Mouse (Mus musculus) midbrain, postnatal 0 days (tissue): ENCODE measurements at regions not wholly inside any gene's neighbourhood (a gene's known extent, or its start where the extent isn't known, plus 50 kb on each side); places are given as distances from the start of the nearest gene placed in this dataset.

Experiments
- ATAC-seq: fragments of 200-750 bp; cut with Nextera tagmentation; 2 replicates; pipeline ENCODE4 v1.8.0; 2017; ENCODE audit warnings: moderate number of reproducible peaks, mild to moderate bottlenecking, moderate TSS enrichment, moderate library complexity; ENCODE audit not compliant: low FRiP score
- DNase-seq: peaks from one replicate; pipeline ENCODE4 v3.0.0-alpha.2; 2015; ENCODE audit warnings: low spot score
- H3K27ac ChIP-seq: fragments of 300-500 bp; sonication (generic); 2 replicates; pipeline ENCODE4 v1.5.1; 2014; ENCODE audit warnings: low read depth, mild to moderate bottlenecking, low read length, mixed read lengths
- H3K27me3 ChIP-seq: fragments of 300-500 bp; sonication (generic); 2 replicates; pipeline ENCODE4 v1.6.1; 2014; ENCODE audit warnings: low read length, control low read depth, mixed read lengths; ENCODE audit not compliant: insufficient read depth
- H3K36me3 ChIP-seq: fragments of 300-500 bp; sonication (generic); 2 replicates; pipeline ENCODE4 v1.6.1; 2014; ENCODE audit warnings: low read length, control low read depth, mixed read lengths; ENCODE audit not compliant: insufficient read depth
- H3K4me1 ChIP-seq: fragments of 300-500 bp; sonication (generic); 2 replicates; pipeline ENCODE4 v1.6.1; 2014; ENCODE audit warnings: mild to moderate bottlenecking, control low read depth, antibody characterized with exemption, low read length, mixed read lengths; ENCODE audit not compliant: insufficient read depth
- H3K4me2 ChIP-seq: fragments of 300-500 bp; sonication (generic); 2 replicates; pipeline ENCODE4 v1.6.1; 2014; ENCODE audit warnings: low read depth, mild to moderate bottlenecking, low read length, mixed read lengths; ENCODE audit not compliant: poor library complexity, severe bottlenecking
- H3K4me3 ChIP-seq: fragments of 300-500 bp; sonication (generic); 2 replicates; pipeline ENCODE4 v1.5.1; 2014; ENCODE audit warnings: low read depth, mild to moderate bottlenecking, low read length, moderate library complexity
- H3K9ac ChIP-seq: fragments of 300-500 bp; sonication (generic); replicated peaks from 2 replicates; pipeline ENCODE4 v1.6.1; 2014; ENCODE audit warnings: mild to moderate bottlenecking, low read length, moderate library complexity, mixed read lengths; ENCODE audit not compliant: poor library complexity, severe bottlenecking
- H3K9me3 ChIP-seq: fragments of 300-500 bp; sonication (generic); 2 replicates; pipeline ENCODE4 v1.6.1; 2016; ENCODE audit warnings: low read length, control low read depth
- CTCF ChIP-seq: IDR thresholded peaks from 2 replicates; pipeline ENCODE4 v1.5.1; 2016; ENCODE audit warnings: antibody characterized with exemption, mild to moderate bottlenecking
- WGBS: fragments of 180-500 bp; shearing (Covaris S2); extraction: QIAGEN DNeasy Blood & Tissue Kit; methylation state at CpG from one replicate; pipeline ENCODE4 v1.1.7; 2014; 5-methylcytosine and 5-hydroxymethylcytosine counted together

- Histone ChIP-seq H3K27ac (no peak overlapping the region), H3K4me2 (no peak overlapping the region), H3K27me3 (no peaks in the 10 kb centered on the region), H3K36me3 (no peaks in the 10 kb centered on the region), H3K9me3 (no peaks in the 10 kb centered on the region), H3K4me3 (no peak overlapping the region), H3K9ac (no peak overlapping the region), H3K4me1 (no peaks in the 10 kb centered on the region)
- ATAC-seq (no peak), DNase-seq (no peak)
- 30% methylated on average over 5 of the region's 5 CpGs for WGBS
- no peak for TF ChIP-seq CTCF
Measured at GRCm38 (mm10) chr3:21840751-21841488, 235.5 kb upstream of the Tbl1xr1 start.

- Histone ChIP-seq H3K9me3 (no peaks in the 10 kb centered on the region), H3K9ac (no peak overlapping the region), H3K4me3 (no peak overlapping the region), H3K4me2 (no peak overlapping the region), H3K36me3 (no peaks in the 10 kb centered on the region), H3K4me1 (no peaks in the 10 kb centered on the region), H3K27me3 (no peaks in the 10 kb centered on the region), H3K27ac (no peak overlapping the region)
- no peak for TF ChIP-seq CTCF
- ATAC-seq (no peak), DNase-seq (no peak)
- whole genome bisulfite sequencing: 37% methylated on average over 1 of the region's 1 CpGs
Measured at GRCm38 (mm10) chr3:21841506-21841905, 234.9 kb upstream of the Tbl1xr1 start.

- no peak for TF ChIP-seq CTCF
- H3K27ac ChIP-seq: no peak overlapping the region
- 42% methylated on average over 10 of the region's 10 CpGs for WGBS
- no peaks in the 10 kb centered on the region for H3K36me3 ChIP-seq
- H3K4me1 ChIP-seq: no peaks in the 10 kb centered on the region
- H3K9ac ChIP-seq: no peak overlapping the region
- H3K4me3 ChIP-seq: no peak overlapping the region
- no peaks in the 10 kb centered on the region for H3K9me3 ChIP-seq
- DNase-seq: peak; percentile 9
- no peak; the same call in 1 of the 2 replicates for ATAC-seq
- no peak overlapping the region for H3K4me2 ChIP-seq
- H3K27me3 ChIP-seq: no peaks in the 10 kb centered on the region
Measured at GRCm38 (mm10) chr3:21842545-21843291, 233.7 kb upstream of the Tbl1xr1 start.

GRCm38 (mm10) chr3:21843292-21843852, 233.1 kb upstream of the Tbl1xr1 start:
- 57% methylated on average over 5 of the region's 5 CpGs for WGBS
- DNase-seq: no peak

GRCm38 (mm10) chr3:21849831-21850230, 226.6 kb upstream of the Tbl1xr1 start:
- ATAC-seq (no peak), DNase-seq (no peak)
- Histone ChIP-seq H3K9ac (no peak overlapping the region), H3K4me3 (no peak overlapping the region), H3K36me3 (no peaks in the 10 kb centered on the region), H3K4me2 (no peak overlapping the region), H3K27ac (no peak overlapping the region), H3K9me3 (no peaks in the 10 kb centered on the region), H3K4me1 (no peaks in the 10 kb centered on the region), H3K27me3 (no peaks in the 10 kb centered on the region)
- WGBS: 86% methylated on average over 5 of the region's 5 CpGs
- no peak for TF ChIP-seq CTCF

More at GRCm38 (mm10) chr3:21843292-21843852, 233.1 kb upstream of the Tbl1xr1 start:
- Histone ChIP-seq H3K27ac (no peak overlapping the region), H3K9me3 (no peaks in the 10 kb centered on the region), H3K36me3 (no peaks in the 10 kb centered on the region), H3K4me1 (no peaks in the 10 kb centered on the region), H3K4me2 (no peak overlapping the region), H3K9ac (no peak overlapping the region), H3K27me3 (no peaks in the 10 kb centered on the region), H3K4me3 (no peak overlapping the region)
- no peak for TF ChIP-seq CTCF
- ATAC-seq: no peak

GRCm38 (mm10) chr3:21850977-21851376, 225.5 kb upstream of the Tbl1xr1 start:
- H3K4me2 ChIP-seq: no peak overlapping the region
- no peaks in the 10 kb centered on the region for H3K36me3 ChIP-seq
- H3K4me1 ChIP-seq: no peaks in the 10 kb centered on the region
- H3K4me3 ChIP-seq: no peak overlapping the region
- DNase-seq: no peak
- no peak overlapping the region for H3K9ac ChIP-seq
- no peaks in the 10 kb centered on the region for H3K27me3 ChIP-seq
- WGBS: 98% methylated on average over 2 of the region's 2 CpGs
- no peak for TF ChIP-seq CTCF
- H3K27ac ChIP-seq: no peak overlapping the region
- H3K9me3 ChIP-seq: no peaks in the 10 kb centered on the region
- ATAC-seq: no peak
